Mouse (Mus musculus) limb, embryonic 13.5 days (tissue): ENCODE data around the gene Rph3a. TPM values are rescaled to one million over a fixed set of nuclear protein-coding genes. Genes with fewer than 3 reads are reported as not detected.
"Not testable (repeated sequence)": the region's sequence is repeated elsewhere in the genome, so short reads cannot be mapped to it uniquely, and the experiment has no call there.

Experiments used
- ATAC-seq: fragments of 200-750 bp; cut with Nextera tagmentation; 2 replicates; pipeline ENCODE4 v1.8.0; 2017; ENCODE audit warnings: low read depth, moderate number of reproducible peaks, moderate TSS enrichment; ENCODE audit not compliant: low FRiP score
- H3K27ac ChIP-seq: fragments of 300-500 bp; sonication (generic); 2 replicates; pipeline ENCODE4 v1.5.1; 2015; ENCODE audit warnings: inconsistent platforms, mild to moderate bottlenecking, moderate library complexity
- H3K27me3 ChIP-seq: fragments of 300-500 bp; sonication (generic); 2 replicates; pipeline ENCODE4 v1.6.1; 2015; ENCODE audit warnings: mild to moderate bottlenecking, inconsistent platforms
- H3K36me3 ChIP-seq: fragments of 300-500 bp; sonication (generic); 2 replicates; pipeline ENCODE4 v1.6.1; 2015; ENCODE audit warnings: inconsistent platforms, mild to moderate bottlenecking, moderate library complexity
- H3K4me1 ChIP-seq: fragments of 300-500 bp; sonication (generic); 2 replicates; pipeline ENCODE4 v1.6.1; 2015; ENCODE audit warnings: inconsistent platforms
- H3K4me2 ChIP-seq: fragments of 300-500 bp; sonication (generic); replicated peaks from 2 replicates; pipeline ENCODE4 v1.6.1; 2015; ENCODE audit warnings: inconsistent platforms, mild to moderate bottlenecking, moderate library complexity
- H3K4me3 ChIP-seq: fragments of 300-500 bp; sonication (generic); 2 replicates; pipeline ENCODE4 v1.5.1; 2015; ENCODE audit warnings: moderate library complexity, mild to moderate bottlenecking, inconsistent platforms
- H3K9ac ChIP-seq: fragments of 300-500 bp; sonication (generic); 2 replicates; pipeline ENCODE4 v1.6.1; 2015; ENCODE audit warnings: mild to moderate bottlenecking, inconsistent platforms
- H3K9me3 ChIP-seq: fragments of 300-500 bp; sonication (generic); 2 replicates; pipeline ENCODE4 v1.6.1; 2016; ENCODE audit warnings: inconsistent platforms
- WGBS: fragments of 180-500 bp; shearing (Covaris S2); methylation state at CpG from one replicate; pipeline ENCODE4 v1.1.7; 2015; 5-methylcytosine and 5-hydroxymethylcytosine counted together
- polyA plus RNA-seq: library from polyadenylated mRNA; unstranded; fragments of >200 nt; fragmentation: Nextera tagmentation; extraction: Ambion mirVana; gene quantifications from 2 replicates; pipeline ENCODE4 v1.2.1, GENCODE M21; 2015

Rph3a gene
- polyA plus RNA-seq, 1 experiment from 2014 or later: 0.09 TPM

DNA sequence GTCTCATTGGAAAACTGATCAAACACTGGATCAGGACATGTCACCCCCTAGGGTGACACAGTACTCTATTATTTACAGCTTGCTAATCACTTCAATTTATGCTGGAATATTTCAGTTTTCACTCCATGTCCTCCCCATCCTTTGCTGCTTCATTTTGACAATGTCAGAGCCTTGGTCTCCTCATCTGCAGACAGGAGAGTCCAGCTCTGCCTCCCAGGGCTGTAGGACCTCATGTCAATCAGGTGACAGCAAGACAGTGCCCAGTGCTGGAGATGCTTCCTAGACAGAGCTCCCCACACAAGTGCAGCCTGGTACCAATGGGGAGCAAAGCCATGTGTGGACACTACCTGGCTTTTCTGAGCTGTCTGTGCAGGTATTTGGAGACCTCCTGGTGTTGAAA is 111.2 kb downstream of the Rph3a start:
- no peak for ATAC-seq
- Histone ChIP-seq H3K4me3 (no peak overlapping the region), H3K4me1 (no peaks in the 10 kb centered on the region), H3K9ac (no peak overlapping the region), H3K36me3 (no peaks in the 10 kb centered on the region), H3K27me3 (no peaks in the 10 kb centered on the region), H3K4me2 (no peak overlapping the region), H3K9me3 (no peaks in the 10 kb centered on the region), H3K27ac (no peak overlapping the region)

DNA sequence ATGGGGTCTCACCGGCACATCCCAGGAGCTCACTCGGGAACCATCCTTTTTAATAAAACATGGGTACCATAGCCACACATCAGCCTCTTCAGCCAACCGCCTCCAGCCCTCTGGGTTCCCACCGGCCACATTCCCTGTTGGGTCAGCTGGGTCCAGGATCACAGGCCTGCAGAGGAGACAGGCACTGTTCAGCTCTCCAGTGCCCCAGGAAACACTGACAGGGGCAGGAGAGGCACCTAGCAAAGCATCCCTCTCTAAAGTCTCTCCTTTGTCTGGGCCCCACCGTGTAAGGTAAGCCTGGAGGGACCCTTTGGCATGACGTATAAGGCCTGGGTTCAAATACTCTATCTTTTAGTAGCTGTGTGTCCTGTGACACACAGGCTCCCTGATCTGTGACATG is 111.6 kb downstream of the Rph3a start:
- no peaks in the 10 kb centered on the region for H3K36me3 ChIP-seq
- 84% methylated on average over 6 of the region's 6 CpGs for WGBS
- no peak overlapping the region for H3K9ac ChIP-seq
- no peak overlapping the region for H3K4me3 ChIP-seq
- no peaks in the 10 kb centered on the region for H3K4me1 ChIP-seq
- no peak overlapping the region for H3K27ac ChIP-seq
- no peaks in the 10 kb centered on the region for H3K9me3 ChIP-seq
- ATAC-seq: no peak
- H3K4me2 ChIP-seq: no peak overlapping the region
- H3K27me3 ChIP-seq: no peaks in the 10 kb centered on the region

DNA sequence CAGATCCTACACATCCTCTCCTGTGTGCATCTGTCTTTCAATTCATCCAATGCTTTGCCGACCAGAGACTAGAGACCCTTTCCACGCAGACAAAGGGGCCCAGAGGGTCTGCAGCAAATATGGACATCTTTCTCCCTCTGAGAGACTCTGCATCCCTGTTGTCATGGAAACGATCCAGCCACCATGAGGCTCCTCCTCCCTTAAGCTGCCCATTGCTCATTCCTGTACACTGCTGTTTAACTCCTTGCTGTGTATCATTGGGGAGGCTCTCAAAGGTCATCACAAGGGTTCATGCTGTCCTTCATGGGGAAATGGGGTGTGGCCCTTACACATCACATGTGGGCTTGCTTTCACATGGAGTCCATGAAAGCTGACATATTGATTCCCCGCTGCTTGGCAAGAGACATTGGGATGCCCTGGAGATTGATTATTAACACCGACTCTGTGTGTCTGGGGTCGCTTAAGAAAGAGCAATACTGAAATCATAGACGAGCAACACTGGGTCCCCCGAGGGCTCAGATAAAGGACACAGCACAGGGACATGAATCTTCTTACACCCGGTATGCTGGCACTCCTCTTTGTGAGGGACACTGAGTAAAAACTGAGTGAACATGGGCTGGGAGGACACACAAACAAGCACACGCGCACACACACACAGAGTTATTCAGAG is 114.5 kb downstream of the Rph3a start:
- Histone ChIP-seq H3K27me3 (no peaks in the 10 kb centered on the region), H3K4me1 (no peaks in the 10 kb centered on the region), H3K4me2 (no peak overlapping the region), H3K9me3 (no peaks in the 10 kb centered on the region), H3K9ac (no peak overlapping the region), H3K4me3 (no peak overlapping the region), H3K27ac (no peak overlapping the region), H3K36me3 (no peaks in the 10 kb centered on the region)
- 91% methylated on average over 11 of the region's 11 CpGs for WGBS
- no peak for ATAC-seq

DNA sequence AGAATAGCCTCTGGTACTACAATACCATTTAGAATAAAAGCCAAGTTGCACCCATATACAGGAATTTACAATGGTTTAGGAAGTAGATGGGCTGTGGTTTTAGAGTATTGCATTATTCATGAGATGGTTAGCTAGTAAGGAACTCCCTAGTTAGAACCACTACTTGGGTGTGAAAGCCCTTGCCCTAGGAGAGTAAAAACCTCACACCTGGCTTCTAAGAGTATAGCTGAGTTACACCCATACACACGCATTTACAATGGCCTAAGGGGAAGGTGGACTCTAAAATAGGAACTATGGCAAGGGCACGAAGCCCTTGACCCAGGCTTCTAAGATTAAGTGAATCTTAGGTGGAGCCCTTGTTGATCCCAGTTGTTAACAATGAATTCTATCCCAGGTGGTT is 115.2 kb downstream of the Rph3a start:
- not testable (repeated sequence) for ATAC-seq

DNA sequence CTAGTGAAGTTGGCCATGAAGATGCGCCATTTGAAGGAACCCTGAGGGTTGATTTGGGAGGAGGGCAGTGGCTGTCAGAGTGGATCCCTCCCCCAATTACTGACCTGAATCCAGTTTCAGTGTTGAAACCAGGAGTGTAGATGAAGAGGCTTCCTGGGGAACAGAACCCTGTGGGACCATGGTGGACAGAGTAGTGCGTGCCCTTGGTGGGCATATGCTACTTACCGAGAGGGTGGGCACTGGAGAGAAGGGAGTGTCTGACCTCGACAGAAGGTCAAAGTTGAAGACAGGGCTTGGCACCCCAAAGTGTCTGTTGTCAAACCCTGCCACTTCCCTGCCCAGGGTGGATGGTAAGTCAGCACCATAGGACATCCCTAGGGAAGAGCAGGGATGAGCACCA is 116.0 kb downstream of the Rph3a start:
- 90% methylated on average over 4 of the region's 4 CpGs for WGBS
- not testable (repeated sequence) for H3K4me3 ChIP-seq, ATAC-seq, H3K9ac ChIP-seq, H3K27ac ChIP-seq, H3K4me1 ChIP-seq, H3K36me3 ChIP-seq, H3K4me2 ChIP-seq, H3K27me3 ChIP-seq, H3K9me3 ChIP-seq

More for the DNA sequence above, 115.2 kb downstream of the Rph3a start:
- H3K27me3 ChIP-seq, H3K27ac ChIP-seq, H3K4me2 ChIP-seq, H3K4me1 ChIP-seq, H3K9me3 ChIP-seq, H3K9ac ChIP-seq, H3K36me3 ChIP-seq, H3K4me3 ChIP-seq: not testable (repeated sequence)
- WGBS: 73% methylated on average over 2 of the region's 2 CpGs

DNA sequence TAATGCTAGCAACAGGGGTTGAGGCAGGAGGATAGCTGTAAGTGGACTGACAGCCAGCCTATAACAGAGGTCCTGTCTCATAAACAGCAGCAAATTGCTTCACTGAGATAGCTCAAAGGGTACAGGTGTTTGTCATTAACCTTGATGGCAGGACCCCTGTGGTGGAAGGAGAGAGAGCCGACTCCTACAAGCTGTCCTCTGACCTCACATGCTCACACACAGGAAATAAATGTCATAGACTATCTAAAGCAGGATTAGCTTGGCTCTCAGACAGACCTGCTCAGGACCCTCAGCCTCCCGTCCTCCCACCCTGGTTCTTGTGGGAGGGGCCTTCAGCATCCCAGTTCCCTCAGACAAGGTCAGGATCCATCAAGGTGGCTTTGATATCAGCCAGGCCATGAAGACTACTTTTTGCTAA is 117.6 kb downstream of the Rph3a start:
- Histone ChIP-seq H3K27me3 (no peaks in the 10 kb centered on the region), H3K4me1 (no peaks in the 10 kb centered on the region), H3K4me2 (no peak overlapping the region), H3K27ac (no peak overlapping the region), H3K9ac (no peak overlapping the region), H3K4me3 (no peak overlapping the region), H3K9me3 (no peaks in the 10 kb centered on the region), H3K36me3 (no peaks in the 10 kb centered on the region)
- 19% methylated on average over 2 of the region's 2 CpGs for WGBS
- no peak for ATAC-seq

DNA sequence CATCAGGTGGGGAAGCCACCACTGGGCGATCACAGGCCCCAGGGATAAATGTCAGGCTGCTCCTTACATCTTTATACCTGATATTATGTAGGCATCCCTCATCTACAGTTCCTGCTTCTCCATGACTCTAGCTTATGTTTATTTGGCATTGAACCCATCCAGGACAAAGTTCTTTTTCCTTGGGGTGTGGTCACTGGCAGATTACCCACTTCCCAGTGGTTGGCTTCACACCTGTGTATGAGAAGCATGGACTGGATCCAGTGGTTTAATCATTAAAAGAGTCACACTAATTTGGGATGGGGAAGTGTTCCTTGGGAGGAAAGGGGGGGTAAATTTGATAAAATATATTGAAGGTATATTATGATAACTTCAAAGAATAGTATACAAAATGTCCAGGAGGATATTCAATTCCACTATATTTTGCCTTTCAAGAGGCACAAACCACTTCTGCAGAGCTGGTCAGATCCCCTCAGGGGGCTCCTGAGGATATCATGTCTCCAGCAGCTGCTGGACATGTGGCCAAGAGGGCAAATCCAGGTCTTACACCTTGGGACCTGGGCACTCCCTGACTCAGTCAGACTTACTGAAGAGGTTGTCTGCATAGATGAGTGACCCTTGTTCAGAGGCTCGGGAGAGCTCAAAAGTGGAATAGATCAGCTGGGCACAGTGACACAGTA is 118.2 kb downstream of the Rph3a start:
- H3K9ac ChIP-seq, H3K27me3 ChIP-seq, H3K4me3 ChIP-seq, H3K4me2 ChIP-seq, H3K4me1 ChIP-seq, H3K9me3 ChIP-seq, H3K36me3 ChIP-seq, ATAC-seq, H3K27ac ChIP-seq: not testable (repeated sequence)
- WGBS: 61% methylated on average over 2 of the region's 2 CpGs

DNA sequence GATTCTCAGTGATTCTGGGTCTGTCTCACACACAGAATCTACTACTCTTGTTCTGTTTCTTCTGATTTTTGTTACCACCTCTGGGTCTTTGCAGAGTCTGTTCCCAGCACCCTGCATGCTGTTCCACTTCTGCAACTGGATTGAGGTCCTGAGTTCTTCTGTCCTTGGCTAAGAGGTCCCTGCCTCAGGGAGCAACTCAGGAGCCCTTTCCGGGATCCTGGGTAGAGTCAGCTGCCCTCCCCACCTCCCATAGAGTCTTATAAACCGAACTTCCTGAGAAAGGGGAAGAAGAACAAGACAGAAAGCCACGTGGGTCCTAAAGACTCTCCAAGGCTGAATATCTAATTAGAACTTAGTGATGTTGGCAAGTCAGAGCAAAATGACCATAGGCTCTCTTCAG is 118.9 kb downstream of the Rph3a start:
- H3K4me1 ChIP-seq: no peaks in the 10 kb centered on the region
- WGBS: 45% methylated on average over 3 of the region's 3 CpGs
- H3K27ac ChIP-seq: no peak overlapping the region
- H3K9ac ChIP-seq: no peak overlapping the region
- H3K4me2 ChIP-seq: no peak overlapping the region
- no peak overlapping the region for H3K4me3 ChIP-seq
- no peaks in the 10 kb centered on the region for H3K9me3 ChIP-seq
- no peaks in the 10 kb centered on the region for H3K27me3 ChIP-seq
- no peak for ATAC-seq
- no peaks in the 10 kb centered on the region for H3K36me3 ChIP-seq

Other genes starting within 250 kb of the Rph3a start
- 0.18 and 0.20 TPM in 2 replicates for gene Oas3, start 232.4 kb downstream of the Rph3a start, polyA plus RNA-seq
- gene Oas1e, start 214.6 kb downstream of the Rph3a start, polyA plus RNA-seq: not detected in 2 replicates
- 0.24 and 0.37 TPM in 2 replicates for gene Oas1c, start 197.6 kb downstream of the Rph3a start, polyA plus RNA-seq
- gene Oas1f, start 162.7 kb downstream of the Rph3a start, polyA plus RNA-seq: not detected in 2 replicates
- gene Oas1h, start 148.7 kb downstream of the Rph3a start, polyA plus RNA-seq: not detected in 2 replicates
- gene Oas1g, start 122.5 kb downstream of the Rph3a start, polyA plus RNA-seq: 0.22 TPM in 1 of 2 replicates, not detected in the other
- 1.2 and 1.4 TPM in 2 replicates for gene Oas1a, start 102.6 kb downstream of the Rph3a start, polyA plus RNA-seq
- not detected in 2 replicates for gene Oas1d, start 95.6 kb downstream of the Rph3a start, polyA plus RNA-seq
- 25.6 and 25.8 TPM in 2 replicates for gene Ptpn11, start 181.3 kb upstream of the Rph3a start, polyA plus RNA-seq
- gene Rpl6, start 194.4 kb upstream of the Rph3a start, polyA plus RNA-seq: 616 and 635 TPM in 2 replicates
- 5.2 and 5.6 TPM in 2 replicates for gene Hectd4, start 210.1 kb upstream of the Rph3a start, polyA plus RNA-seq